Mouse (Mus musculus) MEL (cell line): ENCODE data around the gene Lrrc7. TPM values are rescaled to one million over a fixed set of nuclear protein-coding genes. Genes with fewer than 3 reads are reported as not detected.

Experiments
- DNase-seq: peaks from one replicate; pipeline ENCODE4 v3.0.0; 2011; ENCODE audit warnings: low read depth, low spot score
- H3K27ac ChIP-seq: 2 replicates; pipeline ENCODE4 v1.5.1; 2012; ENCODE audit warnings: low read depth, mild to moderate bottlenecking, control low read depth, low read length, moderate library complexity; ENCODE audit not compliant: control insufficient read depth
- H3K27me3 ChIP-seq, 2 experiments: fragments of 150-350 bp in 1 of 2; sonication (generic) in 1 of 2; 2 replicates each; pipeline ENCODE4 v1.6.1; 2012; ENCODE audit warnings: low read length in 2 of 2, mild to moderate bottlenecking in 2 of 2, improper control_type of control experiment in 1 of 2, moderate library complexity in 1 of 2; ENCODE audit not compliant: insufficient read depth in 2 of 2, control insufficient read depth in 1 of 2
- H3K36me3 ChIP-seq, 2 experiments: 2 replicates each; pipeline ENCODE4 v1.6.1; 2012 to 2014; ENCODE audit warnings: low read length in 2 of 2, improper control_type of control experiment in 1 of 2, inconsistent platforms in 1 of 2, mild to moderate bottlenecking in 1 of 2; ENCODE audit not compliant: insufficient read depth in 2 of 2, control insufficient read depth in 1 of 2
- H3K4me1 ChIP-seq, 2 experiments: fragments of 150-350 bp in 1 of 2; sonication (generic) in 1 of 2; 2 replicates each; pipeline ENCODE4 v1.6.1; 2012; ENCODE audit warnings: low read length in 2 of 2, improper control_type of control experiment in 1 of 2, mild to moderate bottlenecking in 1 of 2; ENCODE audit not compliant: insufficient read depth in 2 of 2, control insufficient read depth in 1 of 2
- H3K4me3 ChIP-seq, 2 experiments: fragments of 150-350 bp in 1 of 2; sonication (generic) in 1 of 2; 2 replicates each; pipeline ENCODE4 v1.5.1; 2012; ENCODE audit warnings: low read depth in 2 of 2, low read length in 2 of 2, mild to moderate bottlenecking in 2 of 2, moderate library complexity in 2 of 2, control low read depth in 1 of 2, improper control_type of control experiment in 1 of 2; ENCODE audit not compliant: control insufficient read depth in 1 of 2, insufficient read depth in 1 of 2
- H3K79me2 ChIP-seq: 2 replicates; pipeline ENCODE4 v1.6.1; 2012; ENCODE audit warnings: mild to moderate bottlenecking, low read length, moderate library complexity; ENCODE audit not compliant: control insufficient read depth, poor library complexity, insufficient read depth
- H3K9ac ChIP-seq: 2 replicates; pipeline ENCODE4 v1.6.1; 2012; ENCODE audit warnings: low read depth, mild to moderate bottlenecking, control low read depth, low read length, moderate library complexity; ENCODE audit not compliant: control insufficient read depth, poor library complexity, severe bottlenecking
- H3K9me3 ChIP-seq: fragments of 150-350 bp; sonication (generic); replicated peaks from 2 replicates; pipeline ENCODE4 v1.6.1; 2012; ENCODE audit warnings: mild to moderate bottlenecking, low read length, improper control_type of control experiment, moderate library complexity; ENCODE audit not compliant: insufficient read depth
- BHLHE40 ChIP-seq: IDR thresholded peaks from 2 replicates; pipeline ENCODE4 v1.6.1; 2012; ENCODE audit warnings: low read depth, mild to moderate bottlenecking, inconsistent platforms, low read length, improper control_type of control experiment, borderline replicate concordance
- CHD2 ChIP-seq: IDR thresholded peaks from 2 replicates; pipeline ENCODE4 v1.6.1; 2011; ENCODE audit warnings: low read length, improper control_type of control experiment
- EP300 ChIP-seq, 2 experiments: IDR thresholded peaks; 2 replicates each; pipeline ENCODE4 v1.6.1; 2011; ENCODE audit warnings: improper control_type of control experiment in 2 of 2, low read length in 2 of 2, low read depth in 1 of 2, mild to moderate bottlenecking in 1 of 2
- GABPA ChIP-seq: IDR thresholded peaks from 2 replicates; pipeline ENCODE4 v1.6.1; 2012; ENCODE audit warnings: low read depth, mild to moderate bottlenecking, inconsistent platforms, low read length, improper control_type of control experiment, moderate library complexity
- GATA1 ChIP-seq: IDR thresholded peaks from 2 replicates; pipeline ENCODE4 v1.6.1; 2011; ENCODE audit warnings: low read depth, low read length, improper control_type of control experiment
- HCFC1 ChIP-seq: IDR thresholded peaks from 2 replicates; pipeline ENCODE4 v1.6.1; 2012; ENCODE audit warnings: low read depth, mild to moderate bottlenecking, inconsistent platforms, low read length, improper control_type of control experiment, moderate library complexity
- JUND ChIP-seq: IDR thresholded peaks from 2 replicates; pipeline ENCODE4 v1.6.1; 2011; ENCODE audit warnings: low read depth, mild to moderate bottlenecking, improper control_type of control experiment, low read length
- KAT2A ChIP-seq: conservative IDR thresholded peaks from 2 replicates; pipeline ENCODE4 v1.6.1; 2012; ENCODE audit warnings: low read depth, low read length, improper control_type of control experiment, inconsistent platforms
- MAX ChIP-seq: IDR thresholded peaks from 2 replicates; pipeline ENCODE4 v1.6.1; 2011; ENCODE audit warnings: low read length, improper control_type of control experiment
- MAZ ChIP-seq: IDR thresholded peaks from 2 replicates; pipeline ENCODE4 v1.6.1; 2012; ENCODE audit warnings: low read depth, mild to moderate bottlenecking, inconsistent platforms, low read length, improper control_type of control experiment
- MXI1 ChIP-seq: IDR thresholded peaks from 2 replicates; pipeline ENCODE4 v1.6.1; 2011; ENCODE audit warnings: mild to moderate bottlenecking, low read depth, low read length, improper control_type of control experiment
- MYB ChIP-seq: IDR thresholded peaks from 2 replicates; pipeline ENCODE4 v1.6.1; 2011; ENCODE audit warnings: mild to moderate bottlenecking, low read depth, low read length, improper control_type of control experiment
- NELFE ChIP-seq: IDR thresholded peaks from 2 replicates; pipeline ENCODE4 v1.6.1; 2011; ENCODE audit warnings: low read depth, low read length, improper control_type of control experiment
- SIN3A ChIP-seq: IDR thresholded peaks from 2 replicates; pipeline ENCODE4 v1.6.1; 2012; ENCODE audit warnings: low read length, improper control_type of control experiment, inconsistent platforms
- SMC3 ChIP-seq: IDR thresholded peaks from 2 replicates; pipeline ENCODE4 v1.6.1; 2011; ENCODE audit warnings: low read depth, low read length, improper control_type of control experiment
- TAL1 ChIP-seq: IDR thresholded peaks from 2 replicates; pipeline ENCODE4 v1.6.1; 2012; ENCODE audit warnings: mild to moderate bottlenecking, inconsistent platforms, low read length, moderate library complexity, mixed read lengths
- TBP ChIP-seq: IDR thresholded peaks from 2 replicates; pipeline ENCODE4 v1.8.0; 2011; ENCODE audit warnings: low read depth, low read length, improper control_type of control experiment
- UBTF ChIP-seq: IDR thresholded peaks from 2 replicates; pipeline ENCODE4 v1.6.1; 2012; ENCODE audit warnings: low read depth, mild to moderate bottlenecking, inconsistent platforms, low read length, improper control_type of control experiment, moderate library complexity, borderline replicate concordance; ENCODE audit not compliant: insufficient read depth
- USF1 ChIP-seq: IDR thresholded peaks from 2 replicates; pipeline ENCODE4 v1.6.1; 2014; ENCODE audit warnings: low read depth, mild to moderate bottlenecking, inconsistent platforms, low read length, improper control_type of control experiment, moderate library complexity
- ZKSCAN1 ChIP-seq: IDR thresholded peaks from 2 replicates; pipeline ENCODE4 v1.6.1; 2012; ENCODE audit warnings: low read depth, mild to moderate bottlenecking, inconsistent platforms, low read length, improper control_type of control experiment, moderate library complexity
- polyA plus RNA-seq, 2 experiments: library from polyadenylated mRNA; stranded (reverse) in 1 of 2; unstranded in 1 of 2; fragments of >175 nt in 1 of 2; fragments of >200 nt in 1 of 2; gene quantifications; 2 replicates each; pipeline versions ENCODE4 v1.2.1 to v1.2.4; 2012; ENCODE audit warnings: low replicate concordance in 2 of 2, low read depth in 1 of 2; ENCODE audit not compliant: insufficient read length in 2 of 2, insufficient read depth in 1 of 2, missing spikeins in 1 of 2
- total RNA-seq: library from RNA; depleted of rRNA; stranded (reverse); fragments of 300-350 nt; gene quantifications from 2 replicates; pipeline ENCODE4 v1.2.3, GENCODE M21; 2012

Gene Lrrc7
- total and polyA plus RNA-seq, 3 experiments = not detected

GRCm38 (mm10) chr3:158356194-158356593 is 205.8 kb downstream of the Lrrc7 start:
- DNase-seq = no peak
- no peaks in the 10 kb centered on the region for H3K27me3 ChIP-seq
- TF ChIP-seq MYB = no peak
- TF ChIP-seq SMC3 = no peak
- no peak for TF ChIP-seq HCFC1
- no peak for TF ChIP-seq MAZ
- H3K9ac ChIP-seq = no peak overlapping the region
- H3K79me2 ChIP-seq = no peaks in the 10 kb centered on the region
- no peaks in the 10 kb centered on the region for H3K4me1 ChIP-seq
- H3K27ac ChIP-seq = no peak overlapping the region
- H3K36me3 ChIP-seq = no peaks in the 10 kb centered on the region
- no peak overlapping the region for H3K4me3 ChIP-seq
- H3K9me3 ChIP-seq = no peaks in the 10 kb centered on the region

- no peak for DNase-seq
- Histone ChIP-seq H3K27ac (no peak overlapping the region), H3K9me3 (no peaks in the 10 kb centered on the region), H3K27me3 (no peaks in the 10 kb centered on the region), H3K4me3 (no peak overlapping the region), H3K36me3 (no peaks in the 10 kb centered on the region), H3K9ac (no peak overlapping the region), H3K4me1 (no peaks in the 10 kb centered on the region), H3K79me2 (no peaks in the 10 kb centered on the region)
- TF ChIP-seq BHLHE40 = no peak
- no peak for TF ChIP-seq GABPA
- no peak for TF ChIP-seq EP300 (IDR thresholded peaks at IDR 0.05; ENCODE audit: low read depth in 1 of 2, low read length in 2 of 2)
Measured at GRCm38 (mm10) chr3:158340808-158341207, 221.2 kb downstream of the Lrrc7 start.

GRCm38 (mm10) chr3:158330085-158330484 is 231.9 kb downstream of the Lrrc7 start:
- TF ChIP-seq USF1 (no peak), CHD2 (no peak), TBP (no peak)
- TF ChIP-seq, all 39 proteins: peak for 0
- H3K36me3 ChIP-seq = no peaks in the 10 kb centered on the region
- no peaks in the 10 kb centered on the region for H3K27me3 ChIP-seq
- no peaks in the 10 kb centered on the region for H3K4me1 ChIP-seq
- no peak overlapping the region for H3K9ac ChIP-seq
- no peak overlapping the region for H3K4me3 ChIP-seq
- no peaks in the 10 kb centered on the region for H3K9me3 ChIP-seq
- no peaks in the 10 kb centered on the region for H3K79me2 ChIP-seq
- DNase-seq = no peak
- no peak overlapping the region for H3K27ac ChIP-seq

GRCm38 (mm10) chr3:158310391-158310790 is 251.6 kb downstream of the Lrrc7 start:
- DNase-seq = no peak
- Histone ChIP-seq H3K36me3 (no peaks in the 10 kb centered on the region), H3K4me3 (no peak overlapping the region), H3K27ac (no peak overlapping the region), H3K9me3 (no peaks in the 10 kb centered on the region), H3K9ac (no peak overlapping the region), H3K27me3 (no peaks in the 10 kb centered on the region), H3K4me1 (no peaks in the 10 kb centered on the region), H3K79me2 (no peaks in the 10 kb centered on the region)
- TF ChIP-seq JUND (no peak), ZKSCAN1 (no peak), MAZ (no peak), SMC3 (no peak), MXI1 (no peak), KAT2A (no peak), TAL1 (no peak), MAX (no peak), UBTF (no peak), GATA1 (no peak), NELFE (no peak), SIN3A (no peak)
